Mouse (Mus musculus): ENCODE results near the gene Tnfsf13.

DNA sequence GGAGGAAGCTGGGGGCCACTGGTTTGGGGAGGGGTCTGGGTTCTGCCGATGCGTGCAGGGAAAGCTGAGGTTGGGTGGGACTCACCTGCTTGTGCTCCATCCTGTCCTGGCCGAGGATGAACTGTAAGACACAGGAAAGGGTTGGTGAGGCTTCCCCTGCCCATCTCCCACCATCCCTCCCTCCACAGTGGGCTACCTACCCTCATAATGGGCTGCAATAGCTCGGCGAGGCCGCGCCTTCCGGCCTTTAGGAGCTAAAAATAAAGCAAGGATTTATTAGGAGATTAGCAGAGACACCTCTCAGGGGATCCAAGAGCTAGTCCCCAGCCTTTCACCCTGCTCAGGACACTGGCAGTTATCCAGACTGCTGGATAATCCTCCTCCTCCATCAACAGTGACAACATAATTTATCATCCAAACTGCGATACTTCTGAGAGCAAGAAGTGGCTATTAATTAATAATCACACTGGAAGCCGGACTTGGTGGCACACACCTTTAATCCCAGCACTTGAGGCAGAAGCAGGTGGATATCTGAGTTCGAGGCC lies 7.9 kb upstream of the Tnfsf13 start:
- no peak for TF ChIP-seq POLR2A (IDR thresholded peaks at IDR 0.05; ENCODE audit: borderline replicate concordance, extremely low read depth, insufficient read depth, insufficient read length, poor library complexity, severe bottlenecking)
- TF ChIP-seq CTCF (IDR thresholded peaks at IDR 0.05; ENCODE audit: borderline replicate concordance, extremely low read depth, insufficient read depth, insufficient read length), result no peak
